Mouse (Mus musculus) heart, postnatal 36 days (tissue): ENCODE measurements around the gene Rara. TPM values are rescaled to one million over a fixed set of nuclear protein-coding genes. Genes with fewer than 3 reads are reported as not detected.

Experiments used
- total RNA-seq, 2 experiments: library from RNA; stranded (reverse); gene quantifications; 2 replicates each; pipeline ENCODE4 v1.2.3; 2021

The Rara gene
- total RNA-seq, 2 experiments from 2014 or later, result 10.5 to 13.6 TPM

Other genes starting within 250 kb of the Rara start
- 100 to 1,000 TPM; 102 to 104 TPM for gene Psmd3, start 245.3 kb upstream of the Rara start, total RNA-seq
- gene Csf3, start 226.6 kb upstream of the Rara start, total RNA-seq, result not detected
- gene Med24, start 198.4 kb upstream of the Rara start, total RNA-seq, result 10 to 100 TPM; 45.2 to 52.7 TPM
- gene Thra, start 187.2 kb upstream of the Rara start, total RNA-seq, result 100 to 1,000 TPM; 100 to 111 TPM
- 100 to 1,000 TPM; 104 to 107 TPM for gene Nr1d1, start 152.5 kb upstream of the Rara start, total RNA-seq
- gene Msl1, start 132.3 kb upstream of the Rara start, total RNA-seq, result 10 to 100 TPM; 74.4 to 75.3 TPM
- 10 to 100 TPM; 26.1 to 26.2 TPM for gene Casc3, start 122.9 kb upstream of the Rara start, total RNA-seq
- gene Rapgefl1, start 91.0 kb upstream of the Rara start, total RNA-seq, result under 1 TPM; 0.57 to 0.72 TPM
- 10 to 100 TPM in 1 of 2 experiments, 1 to 10 TPM in 1; 8.1 to 10.2 TPM for gene Wipf2, start 64.2 kb upstream of the Rara start, total RNA-seq
- gene Cdc6, start 20.0 kb upstream of the Rara start, total RNA-seq, result under 1 TPM; 0.14 to 0.49 TPM
- under 1 TPM; 0.33 to 0.36 TPM for gene Gjd3, start 55.2 kb downstream of the Rara start, total RNA-seq
- 1 to 10 TPM; 3.9 to 4.6 TPM for gene Top2a, start 96.4 kb downstream of the Rara start, total RNA-seq
- gene Igfbp4, start 113.4 kb downstream of the Rara start, total RNA-seq, result 10 to 100 TPM; 80.6 to 93.5 TPM
- under 1 TPM; 0.27 to 0.36 TPM for gene Tns4, start 161.5 kb downstream of the Rara start, total RNA-seq
- gene Ccr7, start 227.3 kb downstream of the Rara start, total RNA-seq, result under 1 TPM; 0.38 to 0.58 TPM